Mouse (Mus musculus): ENCODE measurements at regions not wholly inside any gene's neighbourhood (a gene's known extent, or its start where the extent isn't known, plus 50 kb on each side); places are given as distances from the start of the nearest gene placed in this dataset.

GRCm38 (mm10) chr12:104562961-104563360 lies 89.8 kb upstream of the Gsc start:
- DNase-seq, result no peak

GRCm38 (mm10) chr12:104560934-104561565 lies 87.9 kb upstream of the Gsc start:
- no peak for DNase-seq

GRCm38 (mm10) chr12:104557761-104558160 lies 84.6 kb upstream of the Gsc start:
- DNase-seq, result peak; percentile 13

GRCm38 (mm10) chr12:104557307-104557706 lies 84.2 kb upstream of the Gsc start:
- no peak for DNase-seq

- no peak for DNase-seq
These were observed 75.5 kb upstream of the Gsc start for GRCm38 (mm10) chr12:104548586-104548985.

GRCm38 (mm10) chr12:104547561-104547960 lies 74.4 kb upstream of the Gsc start:
- DNase-seq, result no peak

- no peak for DNase-seq
These were observed 73.1 kb upstream of the Gsc start for GRCm38 (mm10) chr12:104545993-104546769.

GRCm38 (mm10) chr12:104539911-104540310 lies 66.8 kb upstream of the Gsc start:
- DNase-seq, result no peak

GRCm38 (mm10) chr12:104538436-104538835 lies 65.3 kb upstream of the Gsc start:
- no peak for DNase-seq

GRCm38 (mm10) chr12:104531512-104532447 lies 58.6 kb upstream of the Gsc start:
- DNase-seq, result no peak

GRCm38 (mm10) chr12:104530586-104530985 lies 57.5 kb upstream of the Gsc start:
- DNase-seq, result no peak

Measured in lung, postnatal 10 days (tissue).